Mouse (Mus musculus) ES-E14 (cell line): ENCODE results near the gene Napa. TPM values are rescaled to one million over a fixed set of nuclear protein-coding genes. Genes with fewer than 3 reads are reported as not detected.

ENCODE experiments used
- DNase-seq: peaks from one replicate; pipeline ENCODE4 v3.0.0-alpha.2; 2013; ENCODE audit warnings: low read depth, low spot score
- H3K27ac ChIP-seq: 2 replicates; pipeline ENCODE4 v1.5.1; 2012; ENCODE audit warnings: low read depth, mild to moderate bottlenecking, low read length, moderate library complexity, mixed read lengths; ENCODE audit not compliant: poor library complexity, insufficient read depth, severe bottlenecking
- H3K36me3 ChIP-seq: 2 replicates; pipeline ENCODE4 v1.6.1; 2012; ENCODE audit warnings: mild to moderate bottlenecking, low read length, moderate library complexity, mixed read lengths; ENCODE audit not compliant: control insufficient read depth, poor library complexity, insufficient read depth, severe bottlenecking
- H3K4me1 ChIP-seq, 2 experiments: fragments of 150-350 bp in 1 of 2; sonication (generic) in 1 of 2; 2 replicates each; pipeline ENCODE4 v1.6.1; 2012; ENCODE audit warnings: low read length in 2 of 2, mild to moderate bottlenecking in 1 of 2, mixed read lengths in 1 of 2; ENCODE audit not compliant: control insufficient read depth in 2 of 2, insufficient read depth in 2 of 2, poor library complexity in 1 of 2
- H3K4me3 ChIP-seq, 2 experiments: fragments of 150-350 bp in 1 of 2; sonication (generic) in 1 of 2; 2 replicates each; pipeline ENCODE4 v1.5.1; 2012; ENCODE audit warnings: low read length in 2 of 2, low read depth in 1 of 2, mild to moderate bottlenecking in 1 of 2, mixed read lengths in 1 of 2; ENCODE audit not compliant: insufficient read depth in 1 of 2, poor library complexity in 1 of 2, severe bottlenecking in 1 of 2
- H3K9ac ChIP-seq: 2 replicates; pipeline ENCODE4 v1.6.1; 2012; ENCODE audit warnings: low read depth, mild to moderate bottlenecking, low read length, mixed read lengths; ENCODE audit not compliant: poor library complexity, insufficient read depth, severe bottlenecking
- H3K9me3 ChIP-seq: fragments of 150-350 bp; sonication (generic); 2 replicates; pipeline ENCODE4 v1.6.1; 2012; ENCODE audit warnings: low read depth, mild to moderate bottlenecking, low read length; ENCODE audit not compliant: control insufficient read depth, insufficient read depth
- CHD2 ChIP-seq: IDR thresholded peaks from 2 replicates; pipeline ENCODE4 v1.6.1; 2014; ENCODE audit warnings: mild to moderate bottlenecking, low read depth, low read length, inconsistent platforms
- HCFC1 ChIP-seq: IDR thresholded peaks from 2 replicates; pipeline ENCODE4 v1.6.1; 2012; ENCODE audit warnings: low read length, inconsistent platforms, borderline replicate concordance; ENCODE audit not compliant: insufficient read depth
- MAFK ChIP-seq: IDR thresholded peaks from 2 replicates; pipeline ENCODE4 v1.6.1; 2014; ENCODE audit warnings: mild to moderate bottlenecking, low read depth, low read length, inconsistent platforms; ENCODE audit not compliant: insufficient read depth
- ZC3H11A ChIP-seq: IDR thresholded peaks from 2 replicates; pipeline ENCODE4 v1.6.1; 2012; ENCODE audit warnings: low read depth, mild to moderate bottlenecking, inconsistent platforms, low read length, borderline replicate concordance
- ZNF384 ChIP-seq: IDR thresholded peaks from 2 replicates; pipeline ENCODE4 v1.6.1; 2012; ENCODE audit warnings: low read depth, low read length, inconsistent platforms
- in situ Hi-C, 2 experiments: fragments of 600-800 bp; cut with MboI; formaldehyde crosslinking; loops; one replicate each; pipeline ENCODE4 v1.15.1; 2025; ENCODE audit warnings: low sequenced_read_pairs in 2 of 2, inconsistent platforms in 1 of 2; ENCODE audit not compliant: unreplicated experiment in 2 of 2
- total RNA-seq: library from RNA; depleted of rRNA; stranded (reverse); fragments of 300-350 nt; gene quantifications from 2 replicates; pipeline ENCODE4 v1.2.3, GENCODE M21; 2012

Napa gene
- total RNA-seq, 1 experiment: 103 TPM

DNA sequence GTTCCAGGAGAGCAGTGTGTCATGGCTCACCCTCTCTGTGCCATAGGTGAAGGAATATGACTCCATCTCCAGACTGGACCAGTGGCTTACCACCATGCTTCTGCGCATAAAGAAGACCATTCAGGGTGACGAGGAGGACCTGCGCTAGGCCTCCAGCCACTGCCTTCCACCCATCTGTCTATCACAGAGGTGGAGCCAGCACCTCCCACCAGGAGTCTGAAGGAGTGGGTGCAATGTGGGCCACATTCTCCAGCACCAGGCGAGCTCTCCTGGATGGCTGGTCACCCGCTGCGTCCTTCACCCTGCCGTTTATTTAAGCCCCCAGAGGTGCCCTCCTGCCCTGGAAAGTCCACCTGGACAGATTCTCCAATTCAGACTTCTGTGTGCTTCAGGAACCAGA is 18.2 kb downstream of the Napa start:
- TF ChIP-seq HCFC1 (no peak), CHD2 (no peak), ZNF384 (no peak), MAFK (no peak), ZC3H11A (no peak)
- no peak overlapping the region for H3K4me3 ChIP-seq
- no peak for DNase-seq
- no peaks in the 10 kb centered on the region for H3K9me3 ChIP-seq
- H3K4me1 ChIP-seq: no peaks in the 10 kb centered on the region
- H3K9ac ChIP-seq: no peak overlapping the region
- in situ Hi-C loops: no loop called here
- H3K27ac ChIP-seq: no peak overlapping the region
- H3K36me3 ChIP-seq: peaks cover 53% of the 10 kb centered on the region

DNA sequence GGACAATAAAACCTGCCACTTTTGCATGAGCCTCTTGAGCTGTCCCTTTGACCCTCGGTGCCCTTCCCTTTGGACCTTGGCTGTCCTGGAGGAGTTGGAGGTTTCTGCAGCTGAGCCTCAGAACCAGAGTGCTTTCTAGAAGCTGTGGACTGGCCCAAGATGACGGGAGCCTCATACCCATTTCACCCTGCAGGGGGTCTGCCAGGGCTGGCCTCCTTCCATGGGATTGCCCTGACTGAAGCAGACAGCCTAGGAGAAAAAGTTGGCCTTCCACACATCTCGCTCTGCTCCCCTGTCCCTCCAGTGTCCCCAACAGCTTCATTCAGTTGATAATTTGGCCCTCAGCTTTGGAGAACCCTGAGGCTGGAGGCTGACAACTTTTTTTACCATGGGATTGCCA is 18.8 kb downstream of the Napa start:
- in situ Hi-C loops: no loop called here
- no peak overlapping the region for H3K9ac ChIP-seq
- H3K9me3 ChIP-seq: no peaks in the 10 kb centered on the region
- TF ChIP-seq HCFC1: no peak
- TF ChIP-seq MAFK: no peak
- no peak for TF ChIP-seq ZC3H11A
- TF ChIP-seq ZNF384: no peak
- no peak for TF ChIP-seq CHD2
- H3K36me3 ChIP-seq: peaks cover 48% of the 10 kb centered on the region
- DNase-seq: no peak
- no peaks in the 10 kb centered on the region for H3K4me1 ChIP-seq
- no peak overlapping the region for H3K27ac ChIP-seq
- H3K4me3 ChIP-seq: no peak overlapping the region

DNA sequence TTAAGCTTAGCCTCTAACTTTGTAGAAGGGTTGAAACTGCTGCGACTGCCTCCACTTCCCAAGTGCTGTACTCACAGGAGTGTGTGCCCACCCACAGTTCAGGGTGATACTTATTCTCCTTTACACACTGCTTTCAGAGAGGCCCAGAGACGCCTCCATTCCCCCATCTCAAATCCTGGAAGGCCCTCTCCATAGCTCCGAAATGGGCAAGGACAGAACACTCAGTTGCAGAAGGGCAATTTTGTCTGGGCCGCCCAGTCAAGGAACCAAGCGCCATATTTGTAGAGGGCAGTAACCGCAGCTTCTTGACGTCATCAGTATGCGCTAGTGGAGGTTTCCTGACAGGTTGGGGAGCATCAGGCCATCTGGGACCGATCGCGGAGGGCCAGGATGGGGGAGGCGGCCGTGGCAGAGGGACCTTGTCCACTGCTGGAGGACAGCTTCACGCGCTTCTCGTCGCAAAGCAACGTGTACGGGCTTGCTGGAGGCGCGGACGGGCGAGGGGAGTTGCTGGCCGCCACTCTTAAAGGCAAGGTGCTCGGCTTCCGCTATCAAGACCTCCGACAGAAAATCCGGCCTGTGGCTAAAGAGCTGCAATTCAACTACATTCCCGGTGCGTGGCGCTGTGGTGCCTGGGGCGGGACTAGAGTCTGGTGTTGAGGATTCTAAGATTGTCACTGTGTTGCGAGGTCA is 21.5 kb downstream of the Napa start, which contains the start of gene Kptn:
Gene Kptn (plus strand): TSS at position 327 of the 693 bp plus-strand sequence.
- Histone ChIP-seq H3K9me3 (no peaks in the 10 kb centered on the region), H3K36me3 (peaks cover 23% of the 10 kb centered on the region), H3K4me1 (no peaks in the 10 kb centered on the region), H3K4me3 (peak within 1 kb of the TSS; percentile 93 to 94), H3K27ac (no peak within 1 kb of the TSS), H3K9ac (peak within 1 kb of the TSS; percentile 95)
- in situ Hi-C loops: no loop called here
- TF ChIP-seq ZC3H11A: 0 out of 2 replicates have a peak, but pooled peaks have one; percentile 4
- TF ChIP-seq HCFC1: peak; percentile 91
- 0 out of 2 replicates have a peak, but pooled peaks have one; percentile 27 for TF ChIP-seq CHD2
- TF ChIP-seq MAFK: no peak
- TF ChIP-seq ZNF384: no peak
- DNase-seq: peak; percentile 86

DNA sequence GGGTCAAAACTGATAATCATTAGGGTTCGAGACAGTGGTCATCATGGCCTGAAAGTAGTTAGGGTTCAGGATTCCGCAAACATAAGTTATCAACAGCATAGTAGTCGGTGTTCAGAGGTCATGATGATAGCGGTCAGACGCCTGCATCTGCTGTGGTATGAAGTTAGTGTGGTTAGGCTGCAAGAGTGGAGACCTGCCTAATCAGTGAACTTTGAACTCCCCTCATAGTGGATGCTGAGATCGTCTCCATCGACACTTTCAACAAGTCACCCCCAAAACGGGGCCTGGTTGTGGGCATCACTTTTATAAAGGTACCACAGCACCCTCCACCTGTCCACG is 22.0 kb downstream of the Napa start:
- no peak for TF ChIP-seq CHD2
- no peak for TF ChIP-seq HCFC1
- TF ChIP-seq ZNF384: no peak
- TF ChIP-seq ZC3H11A: no peak
- TF ChIP-seq MAFK: no peak
- in situ Hi-C loops: no loop called here
- peak overlapping the region in 1 of 2 experiments; percentile 26; a peak in 2 of 4 replicates for H3K4me3 ChIP-seq
- no peaks in the 10 kb centered on the region for H3K9me3 ChIP-seq
- DNase-seq: no peak
- H3K9ac ChIP-seq: 0 out of 2 replicates have a peak overlapping the region, but pooled peaks have one; percentile 17
- H3K27ac ChIP-seq: no peak overlapping the region
- H3K36me3 ChIP-seq: peaks cover 18% of the 10 kb centered on the region
- no peaks in the 10 kb centered on the region for H3K4me1 ChIP-seq

- no peak overlapping the region for H3K4me3 ChIP-seq
- in situ Hi-C loops: loop anchor here in 1 of 2 experiments (25.0 kb wide), 1 partner anchor 164 kb away; the partner anchor contains the start of gene Ehd2
- H3K9ac ChIP-seq: no peak overlapping the region
- no peak overlapping the region for H3K27ac ChIP-seq
- DNase-seq: no peak
- H3K9me3 ChIP-seq: no peaks in the 10 kb centered on the region
- TF ChIP-seq ZNF384: no peak
- TF ChIP-seq ZC3H11A: no peak
- TF ChIP-seq CHD2: no peak
- no peak for TF ChIP-seq MAFK
- TF ChIP-seq HCFC1: no peak
- H3K36me3 ChIP-seq: 0 out of 2 replicates have a peak, but pooled peaks cover 2% of the 10 kb centered on the region
- peaks cover 0 to 5% of the 10 kb centered on the region in 2 experiments; a peak in 1 of 4 replicates for H3K4me1 ChIP-seq
Measured at GRCm38 (mm10) chr7:16125829-16126228, 27.6 kb downstream of the Napa start.
